Mouse (Mus musculus) limb, embryonic 15.5 days (tissue): ENCODE measurements around the gene Prune2. TPM values are rescaled to one million over a fixed set of nuclear protein-coding genes. Genes with fewer than 3 reads are reported as not detected.

Experiments used
- ATAC-seq: fragments of 200-750 bp; cut with Nextera tagmentation; 2 replicates; pipeline ENCODE4 v1.8.0; 2017; ENCODE audit warnings: low read depth, moderate TSS enrichment; ENCODE audit not compliant: insufficient number of reproducible peaks, low FRiP score, low TSS enrichment
- H3K27ac ChIP-seq: fragments of 300-500 bp; sonication (generic); 2 replicates; pipeline ENCODE4 v1.5.1; 2015; ENCODE audit warnings: moderate library complexity, mild to moderate bottlenecking, inconsistent platforms
- H3K27me3 ChIP-seq: fragments of 300-500 bp; sonication (generic); 2 replicates; pipeline ENCODE4 v1.6.1; 2015; ENCODE audit warnings: inconsistent platforms
- H3K36me3 ChIP-seq: fragments of 300-500 bp; sonication (generic); 2 replicates; pipeline ENCODE4 v1.6.1; 2015; ENCODE audit warnings: inconsistent platforms
- H3K4me1 ChIP-seq: fragments of 300-500 bp; sonication (generic); 2 replicates; pipeline ENCODE4 v1.6.1; 2015; ENCODE audit warnings: inconsistent platforms
- H3K4me2 ChIP-seq: fragments of 300-500 bp; sonication (generic); 2 replicates; pipeline ENCODE4 v1.6.1; 2015; ENCODE audit warnings: mild to moderate bottlenecking, inconsistent platforms
- H3K4me3 ChIP-seq: fragments of 300-500 bp; sonication (generic); 2 replicates; pipeline ENCODE4 v1.5.1; 2015; ENCODE audit warnings: mild to moderate bottlenecking, inconsistent platforms
- H3K9ac ChIP-seq: fragments of 300-500 bp; sonication (generic); 2 replicates; pipeline ENCODE4 v1.6.1; 2015; ENCODE audit warnings: inconsistent platforms
- H3K9me3 ChIP-seq: fragments of 300-500 bp; sonication (generic); 2 replicates; pipeline ENCODE4 v1.6.1; 2016; ENCODE audit warnings: inconsistent platforms
- WGBS: fragments of 180-500 bp; shearing (Covaris S2); methylation state at CpG from one replicate; pipeline ENCODE4 v1.1.7; 2015; 5-methylcytosine and 5-hydroxymethylcytosine counted together
- polyA plus RNA-seq: library from polyadenylated mRNA; unstranded; fragments of >200 nt; fragmentation: Nextera tagmentation; extraction: Ambion mirVana; gene quantifications from 2 replicates; pipeline ENCODE4 v1.2.1, GENCODE M21; 2015

The Prune2 gene
- polyA plus RNA-seq, 1 experiment from 2014 or later: 2.2 TPM

GRCm38 (mm10) chr19:17138144-17138915 lies 182.4 kb downstream of the Prune2 start:
- Histone ChIP-seq H3K36me3 (no peaks in the 10 kb centered on the region), H3K4me3 (no peak overlapping the region), H3K27me3 (peaks cover 16% of the 10 kb centered on the region), H3K4me1 (peaks cover 7% of the 10 kb centered on the region; the same call in 1 of the 2 replicates), H3K4me2 (no peak overlapping the region), H3K9me3 (no peaks in the 10 kb centered on the region), H3K27ac (no peak overlapping the region), H3K9ac (no peak overlapping the region)
- 25% methylated on average over 10 of the region's 10 CpGs for WGBS
- no peak for ATAC-seq

- Histone ChIP-seq H3K27me3 (peaks cover 16% of the 10 kb centered on the region), H3K27ac (no peak overlapping the region), H3K4me1 (peaks cover 7% of the 10 kb centered on the region; the same call in 1 of the 2 replicates), H3K9me3 (no peaks in the 10 kb centered on the region), H3K9ac (no peak overlapping the region), H3K36me3 (no peaks in the 10 kb centered on the region), H3K4me2 (no peak overlapping the region), H3K4me3 (no peak overlapping the region)
- no peak for ATAC-seq
- 58% methylated on average over 12 of the region's 12 CpGs for WGBS
These were observed 184.3 kb downstream of the Prune2 start for GRCm38 (mm10) chr19:17140016-17140914.

- Histone ChIP-seq H3K4me2 (no peak overlapping the region), H3K27me3 (no peaks in the 10 kb centered on the region), H3K27ac (no peak overlapping the region), H3K4me3 (no peak overlapping the region), H3K36me3 (no peaks in the 10 kb centered on the region), H3K9ac (no peak overlapping the region), H3K4me1 (no peaks in the 10 kb centered on the region), H3K9me3 (no peaks in the 10 kb centered on the region)
- no peak for ATAC-seq
- 91% methylated on average over 2 of the region's 2 CpGs for WGBS
These were observed 187.3 kb downstream of the Prune2 start for GRCm38 (mm10) chr19:17143245-17143644.

GRCm38 (mm10) chr19:17144205-17144604 lies 188.3 kb downstream of the Prune2 start:
- WGBS: 77% methylated on average over 6 of the region's 6 CpGs
- no peak for ATAC-seq
- H3K9ac ChIP-seq: no peak overlapping the region

GRCm38 (mm10) chr19:17150064-17150463 lies 194.1 kb downstream of the Prune2 start:
- H3K9ac ChIP-seq: no peak overlapping the region
- ATAC-seq: no peak
- H3K4me1 ChIP-seq: no peaks in the 10 kb centered on the region
- H3K27ac ChIP-seq: no peak overlapping the region
- no peaks in the 10 kb centered on the region for H3K9me3 ChIP-seq
- H3K4me2 ChIP-seq: no peak overlapping the region
- H3K4me3 ChIP-seq: no peak overlapping the region
- 80% methylated on average over 7 of the region's 7 CpGs for WGBS
- H3K36me3 ChIP-seq: no peaks in the 10 kb centered on the region
- no peaks in the 10 kb centered on the region for H3K27me3 ChIP-seq

More at GRCm38 (mm10) chr19:17144205-17144604, 188.3 kb downstream of the Prune2 start:
- Histone ChIP-seq H3K4me3 (no peak overlapping the region), H3K9me3 (no peaks in the 10 kb centered on the region), H3K4me2 (no peak overlapping the region), H3K4me1 (no peaks in the 10 kb centered on the region), H3K27ac (no peak overlapping the region), H3K36me3 (no peaks in the 10 kb centered on the region), H3K27me3 (no peaks in the 10 kb centered on the region)

GRCm38 (mm10) chr19:17151781-17152180 lies 195.9 kb downstream of the Prune2 start:
- WGBS: 62% methylated on average over 6 of the region's 6 CpGs
- Histone ChIP-seq H3K9me3 (no peaks in the 10 kb centered on the region), H3K4me2 (no peak overlapping the region), H3K4me1 (no peaks in the 10 kb centered on the region), H3K27me3 (no peaks in the 10 kb centered on the region), H3K4me3 (no peak overlapping the region), H3K9ac (no peak overlapping the region), H3K36me3 (no peaks in the 10 kb centered on the region), H3K27ac (no peak overlapping the region)
- no peak for ATAC-seq

DNA sequence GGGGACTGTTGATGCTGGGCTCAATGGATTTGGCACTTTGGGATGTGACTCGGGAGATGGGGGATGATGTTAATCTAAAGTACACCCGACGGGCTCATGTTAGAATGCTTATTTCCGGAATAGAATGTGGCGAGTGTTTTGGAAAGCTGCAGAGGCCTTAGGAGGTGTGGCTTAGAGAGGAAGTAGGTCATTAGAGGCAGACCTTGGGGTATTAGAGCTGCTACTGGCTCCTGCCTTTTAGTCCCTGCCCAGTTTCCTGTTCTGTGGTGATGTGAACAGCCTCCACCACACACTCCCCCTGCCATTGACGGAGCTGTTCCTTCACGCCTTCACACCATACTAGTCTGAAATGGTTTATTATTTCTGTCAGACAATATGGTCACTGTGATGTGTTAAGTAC lies 196.5 kb downstream of the Prune2 start:
- no peaks in the 10 kb centered on the region for H3K27me3 ChIP-seq
- no peak overlapping the region for H3K4me3 ChIP-seq
- H3K9ac ChIP-seq: no peak overlapping the region
- H3K4me2 ChIP-seq: no peak overlapping the region
- no peaks in the 10 kb centered on the region for H3K4me1 ChIP-seq
- 85% methylated on average over 7 of the region's 7 CpGs for WGBS
- H3K9me3 ChIP-seq: no peaks in the 10 kb centered on the region
- H3K27ac ChIP-seq: no peak overlapping the region
- ATAC-seq: no peak
- H3K36me3 ChIP-seq: no peaks in the 10 kb centered on the region

DNA sequence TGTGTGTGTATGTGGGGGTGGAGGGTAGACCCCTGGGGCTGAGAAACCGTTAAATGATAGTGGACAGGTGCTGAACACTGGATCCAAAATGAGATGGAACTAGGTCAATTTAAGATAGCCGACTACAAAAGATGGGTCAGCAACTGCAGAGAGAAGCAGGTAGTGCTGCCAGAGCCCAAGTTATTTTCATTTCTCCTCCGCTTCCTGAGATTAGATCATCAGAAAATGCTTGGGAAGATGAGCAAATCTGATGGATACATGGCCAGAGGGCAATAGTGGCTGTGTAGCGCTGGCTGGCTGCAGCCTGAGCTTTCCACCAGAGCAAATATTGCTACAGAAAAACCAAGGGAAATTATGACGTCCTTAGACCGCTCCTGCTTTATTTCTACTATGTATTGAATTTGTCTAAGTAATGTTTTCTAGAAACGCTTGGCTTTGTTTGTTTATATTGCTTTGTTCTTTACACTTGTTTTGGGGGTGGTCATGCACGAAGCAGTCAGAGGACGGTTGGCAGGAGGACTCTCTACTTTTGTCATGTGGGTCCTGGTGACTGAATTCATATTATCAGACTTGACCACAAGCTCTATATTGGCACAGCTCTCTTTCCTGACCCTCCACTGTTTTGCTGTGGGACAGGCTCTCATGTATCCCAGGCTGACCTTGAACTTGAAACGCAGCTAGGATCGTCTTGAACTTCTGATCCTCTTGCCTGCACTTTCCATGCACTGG lies 198.2 kb downstream of the Prune2 start:
- 81% methylated on average over 11 of the region's 11 CpGs for WGBS
- Histone ChIP-seq H3K27me3 (no peaks in the 10 kb centered on the region), H3K4me2 (no peak overlapping the region), H3K9me3 (no peaks in the 10 kb centered on the region), H3K9ac (no peak overlapping the region), H3K36me3 (no peaks in the 10 kb centered on the region), H3K4me1 (no peaks in the 10 kb centered on the region), H3K4me3 (no peak overlapping the region), H3K27ac (no peak overlapping the region)
- ATAC-seq: no peak

- H3K27me3 ChIP-seq: no peaks in the 10 kb centered on the region
- H3K9me3 ChIP-seq: no peaks in the 10 kb centered on the region
- H3K4me2 ChIP-seq: no peak overlapping the region
- 88% methylated on average over 2 of the region's 2 CpGs for WGBS
- H3K4me3 ChIP-seq: no peak overlapping the region
- no peak for ATAC-seq
- H3K9ac ChIP-seq: no peak overlapping the region
- no peaks in the 10 kb centered on the region for H3K4me1 ChIP-seq
- no peak overlapping the region for H3K27ac ChIP-seq
- no peaks in the 10 kb centered on the region for H3K36me3 ChIP-seq
These were observed 199.3 kb downstream of the Prune2 start for GRCm38 (mm10) chr19:17155216-17155615.

- H3K36me3 ChIP-seq: no peaks in the 10 kb centered on the region
- no peak overlapping the region for H3K27ac ChIP-seq
- no peak overlapping the region for H3K4me3 ChIP-seq
- H3K27me3 ChIP-seq: no peaks in the 10 kb centered on the region
- 55% methylated on average over 2 of the region's 2 CpGs for WGBS
- H3K9ac ChIP-seq: no peak overlapping the region
- no peaks in the 10 kb centered on the region for H3K9me3 ChIP-seq
- H3K4me2 ChIP-seq: no peak overlapping the region
- H3K4me1 ChIP-seq: peaks cover 7% of the 10 kb centered on the region; the same call in 1 of the 2 replicates
- ATAC-seq: no peak
These were observed 203.8 kb downstream of the Prune2 start for GRCm38 (mm10) chr19:17159676-17160075.

- Histone ChIP-seq H3K27ac (no peak overlapping the region), H3K4me2 (no peak overlapping the region), H3K4me3 (no peak overlapping the region), H3K36me3 (no peaks in the 10 kb centered on the region), H3K4me1 (peaks cover 7% of the 10 kb centered on the region; the same call in 1 of the 2 replicates), H3K9me3 (no peaks in the 10 kb centered on the region), H3K27me3 (no peaks in the 10 kb centered on the region), H3K9ac (no peak overlapping the region)
- WGBS: 80% methylated on average over 2 of the region's 2 CpGs
- no peak for ATAC-seq
These were observed 204.3 kb downstream of the Prune2 start for GRCm38 (mm10) chr19:17160231-17160630.
